Mouse (Mus musculus) heart, embryonic 13.5 days (tissue): ENCODE results near the gene Mrpl53. TPM values are rescaled to one million over a fixed set of nuclear protein-coding genes. Genes with fewer than 3 reads are reported as not detected.
A peak's percentile ranks its signal among the peaks of the same experiment; 100 is the strongest.
"Not testable (repeated sequence)": the region's sequence is repeated elsewhere in the genome, so short reads cannot be mapped to it uniquely, and the experiment has no call there.

Experiments used
- ATAC-seq: fragments of 200-750 bp; cut with Nextera tagmentation; 2 replicates; pipeline ENCODE4 v1.8.0; 2017; ENCODE audit warnings: moderate TSS enrichment; ENCODE audit not compliant: insufficient number of reproducible peaks, low FRiP score, low TSS enrichment; ENCODE audit errors: extremely low read depth
- H3K27ac ChIP-seq: fragments of 300-500 bp; sonication (generic); replicated peaks from 2 replicates; pipeline ENCODE4 v1.5.1; 2015; ENCODE audit warnings: moderate library complexity, mild to moderate bottlenecking, inconsistent platforms
- H3K27me3 ChIP-seq: fragments of 300-500 bp; sonication (generic); replicated peaks from 2 replicates; pipeline ENCODE4 v1.6.1; 2015; ENCODE audit warnings: mild to moderate bottlenecking, inconsistent platforms
- H3K36me3 ChIP-seq: fragments of 300-500 bp; sonication (generic); 2 replicates; pipeline ENCODE4 v1.6.1; 2015; ENCODE audit warnings: mild to moderate bottlenecking, inconsistent platforms
- H3K4me1 ChIP-seq: fragments of 300-500 bp; sonication (generic); 2 replicates; pipeline ENCODE4 v1.6.1; 2015; ENCODE audit warnings: inconsistent platforms
- H3K4me2 ChIP-seq: fragments of 300-500 bp; sonication (generic); 2 replicates; pipeline ENCODE4 v1.6.1; 2015; ENCODE audit warnings: inconsistent platforms, mild to moderate bottlenecking, moderate library complexity
- H3K4me3 ChIP-seq: fragments of 300-500 bp; sonication (generic); 2 replicates; pipeline ENCODE4 v1.5.1; 2015; ENCODE audit warnings: moderate library complexity, mild to moderate bottlenecking, inconsistent platforms
- H3K9ac ChIP-seq: fragments of 300-500 bp; sonication (generic); 2 replicates; pipeline ENCODE4 v1.6.1; 2015; ENCODE audit warnings: inconsistent platforms, mild to moderate bottlenecking, moderate library complexity
- H3K9me3 ChIP-seq: fragments of 300-500 bp; sonication (generic); 2 replicates; pipeline ENCODE4 v1.6.1; 2016; ENCODE audit warnings: inconsistent platforms
- WGBS: fragments of 180-500 bp; shearing (Covaris S2); methylation state at CpG from one replicate; pipeline ENCODE4 v1.1.7; 2015; ENCODE audit warnings: mixed read lengths; 5-methylcytosine and 5-hydroxymethylcytosine counted together
- microRNA counts: library from miRNA; unstranded; fragments of <30 nt; microRNA quantifications from one replicate; lab custom pipeline; 2016
- microRNA-seq: library from miRNA; unstranded; fragments of <30 nt; microRNA quantifications from one replicate; pipeline ENCODE4, GENCODE M21; 2016
- polyA plus RNA-seq: library from polyadenylated mRNA; unstranded; fragments of >200 nt; fragmentation: Nextera tagmentation; extraction: Ambion mirVana; gene quantifications from 2 replicates; pipeline ENCODE4 v1.2.1, GENCODE M21; 2015

Mrpl53 gene
- polyA plus RNA-seq, 1 experiment from 2014 or later, result 134 TPM

- peaks cover 27% of the 10 kb centered on the region for H3K27me3 ChIP-seq
- peak overlapping the region; percentile 74 for H3K4me2 ChIP-seq
- peak overlapping the region; percentile 57 for H3K4me3 ChIP-seq
- peak overlapping the region; percentile 71 for H3K9ac ChIP-seq
- 8% methylated on average over 23 of the region's 23 CpGs for WGBS
- H3K36me3 ChIP-seq, result peaks cover 23% of the 10 kb centered on the region
- H3K9me3 ChIP-seq, result no peaks in the 10 kb centered on the region
- ATAC-seq, result no peak
- H3K27ac ChIP-seq, result no peak overlapping the region
- peaks cover 22% of the 10 kb centered on the region for H3K4me1 ChIP-seq
These were observed 46.9 kb downstream of the Mrpl53 start for GRCm38 (mm10) chr6:83155552-83156238.

- peak within 1 kb of the TSS; percentile 74 for H3K4me2 ChIP-seq
- no peaks in the 10 kb centered on the region for H3K9me3 ChIP-seq
- 2% methylated on average over 32 of the region's 32 CpGs for WGBS
These were observed 47.4 kb downstream of the Mrpl53 start, which contains the start of the genes Wdr54 and 1700003E16Rik for GRCm38 (mm10) chr6:83156259-83156684. Wdr54 (minus strand) TSS chr6:83156397. 1700003E16Rik (plus strand) TSS chr6:83156404.

GRCm38 (mm10) chr6:83159456-83159855 lies 50.6 kb downstream of the Mrpl53 start:
- not testable (repeated sequence) for H3K9me3 ChIP-seq, H3K27ac ChIP-seq, H3K4me3 ChIP-seq, H3K9ac ChIP-seq, ATAC-seq, H3K4me2 ChIP-seq, H3K36me3 ChIP-seq
- 27% methylated on average over 3 of the region's 3 CpGs for WGBS
- Histone ChIP-seq H3K27me3 (peaks cover 49% of the 10 kb centered on the region), H3K4me1 (peaks cover 28% of the 10 kb centered on the region)

More at GRCm38 (mm10) chr6:83156259-83156684, 47.4 kb downstream of the Mrpl53 start, which contains the start of the genes Wdr54 and 1700003E16Rik:
- peaks cover 20% of the 10 kb centered on the region for H3K36me3 ChIP-seq
- H3K4me3 ChIP-seq, result peak within 1 kb of the TSS; percentile 57
- H3K27ac ChIP-seq, result no peak within 1 kb of the TSS
- peak within 1 kb of the TSS; percentile 71 for H3K9ac ChIP-seq
- peaks cover 19% of the 10 kb centered on the region for H3K4me1 ChIP-seq
- ATAC-seq, result 0 out of 2 replicates have a peak, but pooled peaks have one; percentile 26
- peaks cover 33% of the 10 kb centered on the region for H3K27me3 ChIP-seq

MicroRNAs within 50 kb of the gene (microRNA counts, 519-probe panel; counts per million panel counts)
- microRNA mmu-miR-3470a+mmu-miR-3470b (lab: Ali Mortazavi, UCI), result 209 counts per million, percentile 61 among the panel's probes with 10 or more counts

Small RNA genes lying within 50 kb of the gene (microRNA-seq; reads per million reads assigned to microRNA genes)
- not detected for gene Mir3470a

Other genes with a start within 250 kb of the Mrpl53 start
- 0.52 and 0.78 TPM in 2 replicates for gene Sema4f, start 169.3 kb upstream of the Mrpl53 start, polyA plus RNA-seq
- 1.5 and 1.7 TPM in 2 replicates for gene M1ap, start 162.1 kb upstream of the Mrpl53 start, polyA plus RNA-seq
- 7.6 and 9.3 TPM in 2 replicates for gene Dok1, start 75.6 kb upstream of the Mrpl53 start, polyA plus RNA-seq
- gene Loxl3, start 74.9 kb upstream of the Mrpl53 start, polyA plus RNA-seq, result 6.9 and 7.1 TPM in 2 replicates
- 120 and 123 TPM in 2 replicates for gene Aup1, start 54.5 kb upstream of the Mrpl53 start, polyA plus RNA-seq
- gene Htra2, start 53.8 kb upstream of the Mrpl53 start, polyA plus RNA-seq, result 80.2 and 94.2 TPM in 2 replicates
- gene Dqx1, start 51.2 kb upstream of the Mrpl53 start, polyA plus RNA-seq, result 0.41 and 0.62 TPM in 2 replicates
- gene Tlx2, start 38.7 kb upstream of the Mrpl53 start, polyA plus RNA-seq, result 0.23 and 1.0 TPM in 2 replicates
- 14.8 and 19.5 TPM in 2 replicates for gene Pcgf1, start 31.2 kb upstream of the Mrpl53 start, polyA plus RNA-seq
- gene Lbx2, start 22.7 kb upstream of the Mrpl53 start, polyA plus RNA-seq, result 0.20 TPM in 1 of 2 replicates, not detected in the other
- gene Ccdc142, start 7.4 kb upstream of the Mrpl53 start, polyA plus RNA-seq, result 1.5 and 1.7 TPM in 2 replicates
- 1.6 TPM in 2 replicates for gene Gm42688, start 7.4 kb upstream of the Mrpl53 start, polyA plus RNA-seq
- gene Mogs, start 6.5 kb downstream of the Mrpl53 start, polyA plus RNA-seq, result 18.5 and 22.0 TPM in 2 replicates
- gene Wbp1, start 12.5 kb downstream of the Mrpl53 start, polyA plus RNA-seq, result 88.8 and 99.2 TPM in 2 replicates
- 8.2 and 8.7 TPM in 2 replicates for gene Ino80b, start 16.4 kb downstream of the Mrpl53 start, polyA plus RNA-seq
- gene Rtkn, start 26.4 kb downstream of the Mrpl53 start, polyA plus RNA-seq, result 19.5 and 21.6 TPM in 2 replicates
- 7.0 and 7.5 TPM in 2 replicates for gene Wdr54, start 47.4 kb downstream of the Mrpl53 start, polyA plus RNA-seq
- 0.55 and 0.64 TPM in 2 replicates for gene 1700003E16Rik, start 47.4 kb downstream of the Mrpl53 start, polyA plus RNA-seq
- gene Dctn1, start 56.9 kb downstream of the Mrpl53 start, polyA plus RNA-seq, result 62.3 and 65.9 TPM in 2 replicates
- gene Slc4a5, start 110.8 kb downstream of the Mrpl53 start, polyA plus RNA-seq, result 0.11 and 0.37 TPM in 2 replicates
- gene Mthfd2, start 216.9 kb downstream of the Mrpl53 start, polyA plus RNA-seq, result 27.6 and 30.9 TPM in 2 replicates
- gene Mob1a, start 217.0 kb downstream of the Mrpl53 start, polyA plus RNA-seq, result 30.4 and 30.7 TPM in 2 replicates
- 233 and 264 TPM in 2 replicates for gene Bola3, start 240.1 kb downstream of the Mrpl53 start, polyA plus RNA-seq